Mouse (Mus musculus): ENCODE results near the gene Pi4ka.

Pi4ka gene

GRCm38 (mm10) chr16:17329848-17330570, 76.1 kb downstream of the Pi4ka start:
- H3K9me3 ChIP-seq (ENCODE audit: low read length), result no peaks in the 10 kb centered on the region
- H3K36me3 ChIP-seq (ENCODE audit: insufficient read depth, low read length), result peaks cover 16% of the 10 kb centered on the region
- TF ChIP-seq NANOG (IDR thresholded peaks at IDR 0.05; ENCODE audit: borderline replicate concordance, low read length), result no peak
- no peak for TF ChIP-seq POU5F1 (IDR thresholded peaks at IDR 0.05; ENCODE audit: borderline replicate concordance, low read length)
- TF ChIP-seq CTCF (conservative IDR thresholded peaks at IDR 0.05; ENCODE audit: low read length), result no peak
- no peaks in the 10 kb centered on the region for H3K27me3 ChIP-seq (ENCODE audit: insufficient read depth, low read length)
- no peak overlapping the region for H3K4me3 ChIP-seq (replicated peaks; ENCODE audit: low read length)
- no peaks in the 10 kb centered on the region for H3K4me1 ChIP-seq (replicated peaks; ENCODE audit: low read depth, low read length)

- TF ChIP-seq NANOG (IDR thresholded peaks at IDR 0.05; ENCODE audit: borderline replicate concordance, low read length) (no peak), POU5F1 (IDR thresholded peaks at IDR 0.05; ENCODE audit: borderline replicate concordance, low read length) (no peak), CTCF (conservative IDR thresholded peaks at IDR 0.05; ENCODE audit: low read length) (no peak)
- H3K27me3 ChIP-seq (ENCODE audit: insufficient read depth, low read length), result no peaks in the 10 kb centered on the region
- H3K4me3 ChIP-seq (replicated peaks; ENCODE audit: low read length), result no peak overlapping the region
- no peaks in the 10 kb centered on the region for H3K9me3 ChIP-seq (ENCODE audit: low read length)
- H3K36me3 ChIP-seq (ENCODE audit: insufficient read depth, low read length), result peaks cover 39% of the 10 kb centered on the region
- no peaks in the 10 kb centered on the region for H3K4me1 ChIP-seq (replicated peaks; ENCODE audit: low read depth, low read length)
Measured at GRCm38 (mm10) chr16:17326064-17326463, 80.0 kb downstream of the Pi4ka start.

GRCm38 (mm10) chr16:17324745-17325144, 81.4 kb downstream of the Pi4ka start:
- Histone ChIP-seq H3K36me3 (ENCODE audit: insufficient read depth, low read length) (peaks cover 39% of the 10 kb centered on the region), H3K4me3 (replicated peaks; ENCODE audit: low read length) (no peak overlapping the region), H3K4me1 (replicated peaks; ENCODE audit: low read depth, low read length) (no peaks in the 10 kb centered on the region), H3K9me3 (ENCODE audit: low read length) (no peaks in the 10 kb centered on the region), H3K27me3 (ENCODE audit: insufficient read depth, low read length) (no peaks in the 10 kb centered on the region)
- TF ChIP-seq NANOG (IDR thresholded peaks at IDR 0.05; ENCODE audit: borderline replicate concordance, low read length), result no peak
- TF ChIP-seq CTCF (conservative IDR thresholded peaks at IDR 0.05; ENCODE audit: low read length), result no peak
- no peak for TF ChIP-seq POU5F1 (IDR thresholded peaks at IDR 0.05; ENCODE audit: borderline replicate concordance, low read length)

GRCm38 (mm10) chr16:17321481-17321880, 84.6 kb downstream of the Pi4ka start:
- Histone ChIP-seq H3K36me3 (ENCODE audit: insufficient read depth, low read length) (peaks cover 55% of the 10 kb centered on the region), H3K27me3 (ENCODE audit: insufficient read depth, low read length) (no peaks in the 10 kb centered on the region), H3K4me3 (replicated peaks; ENCODE audit: low read length) (no peak overlapping the region), H3K9me3 (ENCODE audit: low read length) (no peaks in the 10 kb centered on the region), H3K4me1 (replicated peaks; ENCODE audit: low read depth, low read length) (no peaks in the 10 kb centered on the region)
- TF ChIP-seq POU5F1 (IDR thresholded peaks at IDR 0.05; ENCODE audit: borderline replicate concordance, low read length) (no peak), CTCF (conservative IDR thresholded peaks at IDR 0.05; ENCODE audit: low read length) (no peak), NANOG (IDR thresholded peaks at IDR 0.05; ENCODE audit: borderline replicate concordance, low read length) (no peak)

GRCm38 (mm10) chr16:17316554-17316953, 89.6 kb downstream of the Pi4ka start:
- Histone ChIP-seq H3K4me3 (replicated peaks; ENCODE audit: low read length) (no peak overlapping the region), H3K9me3 (ENCODE audit: low read length) (no peaks in the 10 kb centered on the region), H3K36me3 (ENCODE audit: insufficient read depth, low read length) (peaks cover 61% of the 10 kb centered on the region), H3K4me1 (replicated peaks; ENCODE audit: low read depth, low read length) (no peaks in the 10 kb centered on the region), H3K27me3 (ENCODE audit: insufficient read depth, low read length) (no peaks in the 10 kb centered on the region)
- TF ChIP-seq NANOG (IDR thresholded peaks at IDR 0.05; ENCODE audit: borderline replicate concordance, low read length) (no peak), POU5F1 (IDR thresholded peaks at IDR 0.05; ENCODE audit: borderline replicate concordance, low read length) (no peak), CTCF (conservative IDR thresholded peaks at IDR 0.05; ENCODE audit: low read length) (no peak)

GRCm38 (mm10) chr16:17312531-17312930, 93.6 kb downstream of the Pi4ka start:
- TF ChIP-seq POU5F1 (IDR thresholded peaks at IDR 0.05; ENCODE audit: borderline replicate concordance, low read length), result no peak
- TF ChIP-seq NANOG (IDR thresholded peaks at IDR 0.05; ENCODE audit: borderline replicate concordance, low read length), result no peak
- TF ChIP-seq CTCF (conservative IDR thresholded peaks at IDR 0.05; ENCODE audit: low read length), result no peak
- Histone ChIP-seq H3K4me1 (replicated peaks; ENCODE audit: low read depth, low read length) (no peaks in the 10 kb centered on the region), H3K4me3 (replicated peaks; ENCODE audit: low read length) (no peak overlapping the region), H3K36me3 (ENCODE audit: insufficient read depth, low read length) (peaks cover 85% of the 10 kb centered on the region), H3K27me3 (ENCODE audit: insufficient read depth, low read length) (no peaks in the 10 kb centered on the region), H3K9me3 (ENCODE audit: low read length) (no peaks in the 10 kb centered on the region)

- no peaks in the 10 kb centered on the region for H3K27me3 ChIP-seq (ENCODE audit: insufficient read depth, low read length)
- H3K36me3 ChIP-seq (ENCODE audit: insufficient read depth, low read length), result peaks cover 74% of the 10 kb centered on the region
- no peaks in the 10 kb centered on the region for H3K4me1 ChIP-seq (replicated peaks; ENCODE audit: low read depth, low read length)
- TF ChIP-seq NANOG (IDR thresholded peaks at IDR 0.05; ENCODE audit: borderline replicate concordance, low read length) (no peak), CTCF (conservative IDR thresholded peaks at IDR 0.05; ENCODE audit: low read length) (no peak), POU5F1 (IDR thresholded peaks at IDR 0.05; ENCODE audit: borderline replicate concordance, low read length) (no peak)
- H3K4me3 ChIP-seq (replicated peaks; ENCODE audit: low read length), result no peak overlapping the region
- H3K9me3 ChIP-seq (ENCODE audit: low read length), result no peaks in the 10 kb centered on the region
Measured at GRCm38 (mm10) chr16:17309036-17309435, 97.1 kb downstream of the Pi4ka start.

GRCm38 (mm10) chr16:17307461-17307860, 98.7 kb downstream of the Pi4ka start:
- H3K36me3 ChIP-seq (ENCODE audit: insufficient read depth, low read length), result peaks cover 75% of the 10 kb centered on the region
- no peaks in the 10 kb centered on the region for H3K27me3 ChIP-seq (ENCODE audit: insufficient read depth, low read length)
- TF ChIP-seq POU5F1 (IDR thresholded peaks at IDR 0.05; ENCODE audit: borderline replicate concordance, low read length) (no peak), CTCF (conservative IDR thresholded peaks at IDR 0.05; ENCODE audit: low read length) (no peak), NANOG (IDR thresholded peaks at IDR 0.05; ENCODE audit: borderline replicate concordance, low read length) (no peak)
- no peaks in the 10 kb centered on the region for H3K9me3 ChIP-seq (ENCODE audit: low read length)
- no peak overlapping the region for H3K4me3 ChIP-seq (replicated peaks; ENCODE audit: low read length)
- H3K4me1 ChIP-seq (replicated peaks; ENCODE audit: low read depth, low read length), result 0 out of 2 replicates have a peak, but pooled peaks cover 5% of the 10 kb centered on the region

Measured in E14TG2a.4 (cell line).